In the genomic region with DNA sequence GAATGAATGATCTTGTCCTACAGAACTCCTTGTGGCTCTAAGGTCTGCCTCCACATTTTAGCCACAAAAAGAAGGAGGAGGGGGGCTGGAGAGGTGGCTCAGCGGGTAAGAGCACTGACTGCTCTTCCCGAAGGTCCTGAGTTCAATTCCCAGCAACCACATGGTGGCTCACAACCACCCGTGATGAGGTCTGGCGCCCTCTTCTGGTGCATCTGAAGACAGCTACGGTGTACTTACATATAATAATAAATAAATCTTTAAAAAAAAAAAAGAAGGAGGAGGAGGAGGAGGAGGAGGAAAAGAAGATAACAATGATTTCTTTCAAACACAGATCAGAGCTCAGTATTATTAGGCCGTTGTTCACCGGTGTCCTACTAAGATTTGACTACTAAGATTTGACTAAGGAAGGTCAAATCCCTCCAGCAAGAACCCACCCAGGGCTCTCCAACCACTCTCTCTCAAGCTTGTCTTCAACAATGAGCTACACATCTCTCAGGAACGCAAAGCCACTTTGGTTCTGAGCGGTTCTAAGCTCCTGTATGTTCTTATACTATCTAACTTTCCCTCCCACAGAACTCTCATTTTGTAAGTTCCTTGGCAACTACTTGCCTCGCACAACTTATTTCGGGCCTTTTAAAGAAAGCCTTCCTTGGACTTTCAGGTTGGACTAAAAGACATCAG, we compare ENCODE assay signal across 8 mouse cellular contexts. TPM values are rescaled to one million over a fixed set of nuclear protein-coding genes. Genes with fewer than 3 reads are reported as not detected.
DNase-seq lines count a peak whose midpoint lies in the region; ATAC-seq and TF ChIP-seq lines count a peak whose summit lies in the region.

A gene (plus strand): TSS at position 631 of the 681 bp plus-strand sequence.

- WGBS in liver, adult 2 months: 57% methylated on average over 11 of the region's 11 CpGs

- ATAC-seq in megakaryocyte, adult 5-6 weeks (ENCODE audit: poor library complexity, severe bottlenecking): no peak

- H3K27ac ChIP-seq in liver, adult 2 months (replicated peaks; ENCODE audit: insufficient read depth, low read depth, low read length): peak within 1 kb of the TSS; percentile 78

- TF ChIP-seq POLR2A in liver, adult 2 months (IDR thresholded peaks at IDR 0.05; ENCODE audit: extremely low read depth, insufficient read depth, low read length): no peak

- H3K4me1 ChIP-seq in liver, adult 2 months (ENCODE audit: control insufficient read depth, insufficient read depth, low read length): peaks cover 8% of the 10 kb centered on the region

- peak within 1 kb of the TSS; percentile 90 for H3K9ac ChIP-seq in liver, adult 2 months (ENCODE audit: low read depth, low read length)

- 0 out of 2 replicates have a peak, but pooled peaks cover under 1% of the 10 kb centered on the region for H3K36me3 ChIP-seq in liver, adult 2 months (ENCODE audit: control insufficient read depth, insufficient read depth, low read length)

- peak within 1 kb of the TSS; percentile 95 for H3K4me3 ChIP-seq in liver, adult 2 months (ENCODE audit: insufficient read depth, low read depth, low read length)

- 0 out of 2 replicates have a peak, but pooled peaks have one; percentile 10 for TF ChIP-seq CTCF in liver, adult 2 months (IDR thresholded peaks at IDR 0.05; ENCODE audit: low read depth, low read length)

- no peak for DNase-seq in liver, adult 2 months (ENCODE audit: extremely low read depth, low read depth, low spot score)
- no peak for DNase-seq in liver
- DNase-seq in adrenal gland, postnatal 10 days: no peak
- no peak for DNase-seq in gastrocnemius, adult 8-10 months (ENCODE audit: low spot score in 2 of 2)
- peak; percentile 68 for DNase-seq in induced T-regulatory cell, adult 2 months (ENCODE audit: low read depth)
- DNase-seq in right cerebral cortex, postnatal 4 days: no peak
- no peak for DNase-seq in urinary bladder, postnatal 4 days (ENCODE audit: low spot score in 2 of 2)

- H3K27me3 ChIP-seq in liver, adult 2 months (ENCODE audit: control insufficient read depth, insufficient read depth, low read length): no peaks in the 10 kb centered on the region

- peaks cover 3% of the 10 kb centered on the region; the same call in 1 of the 2 replicates for H3K79me2 ChIP-seq in liver, adult 2 months (ENCODE audit: control insufficient read depth, insufficient read depth, low read length)

RNA-seq across cellular contexts. Expression of the gene that starts here (rescaled TPM):
- total RNA-seq in liver, adult 2 months (2014; rRNA removed): 28.7 and 34.1 TPM in 2 replicates
- polyA plus RNA-seq in liver, adult 2 months (2012; rRNA removed): 14.7 and 16.1 TPM in 2 replicates
- 10 to 100 TPM; 68.6 to 74.4 TPM for total RNA-seq in adrenal gland, postnatal 10 days (2021)
- 10 to 100 TPM; 16.9 to 18.3 (median 17.5) TPM for total RNA-seq in gastrocnemius, adult 8-10 months (2022)
- total RNA-seq in megakaryocyte, adult 5-6 weeks (2015): 111 and 130 TPM in 2 replicates
- 68.0 and 82.5 TPM in 2 replicates for total RNA-seq in megakaryocyte, adult 5-6 weeks (2017)
